ENCODE assay signal across 20 mouse cellular contexts in the genomic region with DNA sequence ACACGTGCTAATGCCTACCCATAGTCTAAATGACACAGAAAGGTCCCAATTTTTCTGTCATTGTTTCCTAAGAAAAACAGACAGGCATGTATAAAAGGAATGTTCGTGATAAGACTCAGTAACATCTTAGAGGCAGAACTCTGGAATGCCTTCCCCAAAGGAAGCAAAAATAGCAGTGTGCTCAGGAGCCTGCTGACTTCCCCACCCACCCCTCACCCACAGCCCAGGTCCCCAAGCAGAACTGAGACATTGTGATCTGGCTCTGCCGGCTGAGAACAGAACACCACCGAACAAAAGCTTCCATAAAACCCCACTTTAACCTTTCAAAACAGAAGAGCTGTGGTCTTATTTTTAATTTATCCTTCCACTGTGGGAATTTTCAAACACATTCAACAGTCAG.
"Had no signal": no experiment of that assay in that cellular context is flagged by ENCODE, and none has a peak within 500 bp of the region (broad histone marks: within the 10 kb centered on the region; RNA-seq: fewer than 3 reads in every experiment).

No protein-coding gene starts in this region.

- ATAC-seq: liver, postnatal 0 days; lung, postnatal 0 days; midbrain, embryonic 13.5 days; midbrain, embryonic 15.5 days had no signal

- DNase-seq: liver, postnatal 0 days; lung, adult 2 months; lung, postnatal 14 days; lung, postnatal 36 days; right cerebral cortex, postnatal 14 days; thymus, adult 2 months; thymus, postnatal 25 days; thymus, postnatal 4 days had no signal

- H3K4me2 ChIP-seq: lung, embryonic 15.5 days; midbrain, embryonic 11.5 days; midbrain, embryonic 13.5 days; midbrain, embryonic 15.5 days; neural tube, embryonic 13.5 days; neural tube, embryonic 15.5 days; stomach, embryonic 15.5 days had no signal

- H3K27me3 ChIP-seq: lung, embryonic 15.5 days; megakaryocyte, embryonic 14.5 days; midbrain, embryonic 13.5 days; midbrain, embryonic 15.5 days; neural tube, embryonic 13.5 days; neural tube, embryonic 15.5 days; stomach, embryonic 15.5 days had no signal

- H3K27ac ChIP-seq: lung, embryonic 15.5 days; macrophage; midbrain, embryonic 13.5 days; midbrain, embryonic 15.5 days; neural tube, embryonic 13.5 days; neural tube, embryonic 15.5 days; stomach, embryonic 15.5 days; stomach, postnatal 0 days had no signal

- H3K9me3 ChIP-seq: lung, embryonic 15.5 days; midbrain, embryonic 13.5 days; midbrain, embryonic 15.5 days; neural tube, embryonic 13.5 days; neural tube, embryonic 15.5 days; stomach, embryonic 15.5 days had no signal

- H3K36me3 ChIP-seq: lung, embryonic 15.5 days; midbrain, embryonic 13.5 days; midbrain, embryonic 15.5 days; neural tube, embryonic 13.5 days; neural tube, embryonic 15.5 days; stomach, embryonic 15.5 days had no signal

- H3K9ac ChIP-seq: liver, postnatal 0 days; lung, embryonic 15.5 days; midbrain, embryonic 13.5 days; midbrain, embryonic 15.5 days; neural tube, embryonic 13.5 days; neural tube, embryonic 15.5 days; stomach, embryonic 15.5 days had no signal

- H3K4me1 ChIP-seq: midbrain, embryonic 13.5 days; midbrain, embryonic 15.5 days; neural tube, embryonic 15.5 days; stomach, embryonic 15.5 days had no signal

- H3K4me3 ChIP-seq: lung, embryonic 15.5 days; midbrain, embryonic 13.5 days; midbrain, embryonic 15.5 days; myocyte; neural tube, embryonic 13.5 days; neural tube, embryonic 15.5 days; stomach, embryonic 15.5 days had no signal
